Mouse (Mus musculus) embryonic facial prominence, embryonic 13.5 days (tissue): ENCODE results near the gene Asic4. TPM values are rescaled to one million over a fixed set of nuclear protein-coding genes. Genes with fewer than 3 reads are reported as not detected.

ENCODE experiments used
- ATAC-seq: fragments of 200-750 bp; cut with Nextera tagmentation; 2 replicates; pipeline ENCODE4 v1.8.0; 2017; ENCODE audit warnings: low read depth; ENCODE audit not compliant: insufficient number of reproducible peaks, insufficient read depth, low FRiP score, low TSS enrichment
- H3K27ac ChIP-seq: fragments of 300-500 bp; sonication (generic); 2 replicates; pipeline ENCODE4 v1.5.1; 2015; ENCODE audit warnings: moderate library complexity, mild to moderate bottlenecking, inconsistent platforms
- H3K27me3 ChIP-seq: fragments of 300-500 bp; sonication (generic); 2 replicates; pipeline ENCODE4 v1.6.1; 2015; ENCODE audit warnings: mild to moderate bottlenecking, inconsistent platforms
- H3K36me3 ChIP-seq: fragments of 300-500 bp; sonication (generic); 2 replicates; pipeline ENCODE4 v1.6.1; 2015; ENCODE audit warnings: mild to moderate bottlenecking, inconsistent platforms
- H3K4me1 ChIP-seq: fragments of 300-500 bp; sonication (generic); 2 replicates; pipeline ENCODE4 v1.6.1; 2015; ENCODE audit warnings: inconsistent platforms
- H3K4me2 ChIP-seq: fragments of 300-500 bp; sonication (generic); 2 replicates; pipeline ENCODE4 v1.6.1; 2015; ENCODE audit warnings: moderate library complexity, mild to moderate bottlenecking, inconsistent platforms
- H3K4me3 ChIP-seq: fragments of 300-500 bp; sonication (generic); 2 replicates; pipeline ENCODE4 v1.5.1; 2015; ENCODE audit warnings: mild to moderate bottlenecking, inconsistent platforms
- H3K9ac ChIP-seq: fragments of 300-500 bp; sonication (generic); 2 replicates; pipeline ENCODE4 v1.6.1; 2015; ENCODE audit warnings: mild to moderate bottlenecking, inconsistent platforms
- H3K9me3 ChIP-seq: fragments of 300-500 bp; sonication (generic); 2 replicates; pipeline ENCODE4 v1.6.1; 2016; ENCODE audit warnings: inconsistent platforms
- WGBS: fragments of 180-500 bp; shearing (Covaris S2); methylation state at CpG from one replicate; pipeline ENCODE4 v1.1.7; 2015; ENCODE audit warnings: mixed read lengths; 5-methylcytosine and 5-hydroxymethylcytosine counted together
- polyA plus RNA-seq: library from polyadenylated mRNA; unstranded; fragments of >200 nt; fragmentation: Nextera tagmentation; extraction: Ambion mirVana; gene quantifications from 2 replicates; pipeline ENCODE4 v1.2.1, GENCODE M21; 2015

Gene Asic4
- polyA plus RNA-seq, 1 experiment from 2014 or later: 0.45 TPM

DNA sequence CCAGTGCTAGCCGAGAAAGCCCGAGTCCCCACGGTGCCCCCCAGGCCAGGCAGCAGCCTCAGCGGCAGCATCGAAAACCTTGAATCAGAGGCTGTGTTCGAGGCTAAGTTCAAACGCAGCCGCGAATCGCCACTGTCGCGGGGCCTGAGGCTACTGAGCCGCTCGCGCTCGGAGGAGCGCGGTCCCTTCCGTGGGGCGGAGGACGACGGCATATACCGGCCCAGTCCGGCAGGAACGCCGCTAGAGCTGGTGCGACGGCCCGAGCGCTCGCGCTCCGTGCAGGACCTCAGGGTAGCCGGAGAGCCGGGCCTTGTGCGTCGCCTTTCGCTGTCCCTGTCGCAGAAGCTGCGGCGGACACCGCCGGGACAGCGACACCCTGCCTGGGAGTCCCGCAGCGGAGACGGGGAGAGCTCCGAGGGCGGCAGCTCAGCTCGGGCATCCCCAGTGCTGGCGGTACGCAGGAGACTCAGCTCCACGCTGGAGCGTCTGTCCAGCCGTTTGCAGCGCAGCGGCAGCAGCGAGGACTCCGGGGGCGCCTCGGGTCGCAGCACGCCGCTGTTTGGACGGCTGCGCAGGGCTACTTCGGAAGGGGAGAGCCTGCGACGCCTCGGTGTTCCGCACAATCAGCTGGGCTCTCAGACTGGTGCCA lies 27.3 kb upstream of the Asic4 start:
- 1% methylated on average over 71 of the region's 71 CpGs for WGBS
- Histone ChIP-seq H3K36me3 (peaks cover 10% of the 10 kb centered on the region; the same call in 1 of the 2 replicates), H3K9me3 (no peaks in the 10 kb centered on the region), H3K4me1 (peaks cover 22% of the 10 kb centered on the region), H3K4me3 (peak overlapping the region; percentile 41), H3K27ac (no peak overlapping the region), H3K9ac (peak overlapping the region; percentile 64), H3K27me3 (peaks cover 57% of the 10 kb centered on the region), H3K4me2 (peak overlapping the region; percentile 70)
- ATAC-seq: no peak

DNA sequence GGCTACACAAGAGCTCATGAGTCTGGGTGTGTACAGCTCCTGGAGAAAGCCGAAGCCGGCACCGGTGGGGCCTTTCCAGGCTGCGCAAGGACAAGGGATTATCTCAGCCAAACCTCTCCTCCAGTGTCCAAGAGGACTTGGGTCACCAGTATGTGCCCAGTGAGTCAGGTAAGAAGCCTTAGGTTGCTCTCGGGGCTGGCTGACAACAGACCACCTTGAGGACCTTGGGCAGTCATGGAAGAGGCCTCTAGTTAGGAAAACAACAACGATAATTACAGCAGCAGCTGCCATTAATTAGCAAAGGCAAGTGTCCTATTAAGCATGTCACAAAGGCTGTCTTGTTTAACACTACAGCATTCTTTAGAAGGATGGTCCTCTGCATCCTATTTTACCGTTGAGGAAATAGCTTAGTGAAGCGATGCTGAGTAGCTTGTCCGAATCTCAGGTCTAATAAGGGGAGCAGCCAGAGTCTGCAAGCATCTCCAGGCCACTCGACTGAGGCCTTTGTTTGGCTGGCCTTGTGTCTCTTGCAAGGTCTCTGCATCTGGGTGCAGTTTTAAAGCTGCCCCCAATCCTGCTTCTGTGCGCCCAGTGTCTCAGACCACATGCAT lies 26.4 kb upstream of the Asic4 start:
- WGBS: 30% methylated on average over 11 of the region's 11 CpGs
- H3K27me3 ChIP-seq: peaks cover 58% of the 10 kb centered on the region
- no peaks in the 10 kb centered on the region for H3K9me3 ChIP-seq
- no peak overlapping the region for H3K27ac ChIP-seq
- H3K9ac ChIP-seq: no peak overlapping the region
- peaks cover 22% of the 10 kb centered on the region for H3K4me1 ChIP-seq
- H3K4me2 ChIP-seq: no peak overlapping the region
- no peak for ATAC-seq
- H3K4me3 ChIP-seq: no peak overlapping the region
- peaks cover 10% of the 10 kb centered on the region; the same call in 1 of the 2 replicates for H3K36me3 ChIP-seq

DNA sequence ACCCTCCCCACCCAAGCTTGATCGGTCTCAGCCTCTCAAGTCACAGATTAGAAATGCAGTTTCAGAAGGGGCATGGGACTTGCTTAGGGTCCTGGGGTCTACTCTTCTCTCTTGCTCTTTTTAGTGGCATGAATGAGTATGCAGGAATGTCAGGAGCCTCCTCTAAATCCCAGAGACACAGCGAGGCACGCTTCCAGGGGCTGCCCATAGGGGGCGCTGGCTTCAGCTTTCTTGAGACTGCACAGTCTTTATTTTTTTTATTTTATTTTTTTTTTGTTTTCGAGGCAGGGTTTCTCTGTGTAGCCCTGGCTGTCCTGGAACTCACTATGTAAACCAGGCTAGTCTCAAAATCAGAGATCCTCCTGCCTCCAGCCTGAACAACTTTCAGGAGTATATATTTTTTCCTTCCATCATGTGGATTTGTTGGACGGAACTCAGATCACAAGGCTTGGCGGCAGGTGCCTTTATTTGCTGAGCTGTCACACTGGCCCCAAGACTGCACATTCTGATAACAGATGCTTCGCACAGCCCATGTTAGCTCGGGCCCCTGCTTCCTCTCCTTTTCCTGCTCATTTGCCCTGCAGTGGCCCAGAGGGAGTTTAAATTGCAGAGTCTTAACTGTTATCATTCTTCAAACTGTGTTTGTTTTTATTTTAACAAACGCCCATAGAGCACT lies 24.3 kb upstream of the Asic4 start:
- 27% methylated on average over 10 of the region's 10 CpGs for WGBS
- no peak overlapping the region for H3K27ac ChIP-seq
- H3K4me2 ChIP-seq: no peak overlapping the region
- H3K4me1 ChIP-seq: peaks cover 27% of the 10 kb centered on the region
- H3K4me3 ChIP-seq: no peak overlapping the region
- H3K9ac ChIP-seq: no peak overlapping the region
- peaks cover 10% of the 10 kb centered on the region; the same call in 1 of the 2 replicates for H3K36me3 ChIP-seq
- peaks cover 64% of the 10 kb centered on the region for H3K27me3 ChIP-seq
- H3K9me3 ChIP-seq: no peaks in the 10 kb centered on the region
- no peak for ATAC-seq

DNA sequence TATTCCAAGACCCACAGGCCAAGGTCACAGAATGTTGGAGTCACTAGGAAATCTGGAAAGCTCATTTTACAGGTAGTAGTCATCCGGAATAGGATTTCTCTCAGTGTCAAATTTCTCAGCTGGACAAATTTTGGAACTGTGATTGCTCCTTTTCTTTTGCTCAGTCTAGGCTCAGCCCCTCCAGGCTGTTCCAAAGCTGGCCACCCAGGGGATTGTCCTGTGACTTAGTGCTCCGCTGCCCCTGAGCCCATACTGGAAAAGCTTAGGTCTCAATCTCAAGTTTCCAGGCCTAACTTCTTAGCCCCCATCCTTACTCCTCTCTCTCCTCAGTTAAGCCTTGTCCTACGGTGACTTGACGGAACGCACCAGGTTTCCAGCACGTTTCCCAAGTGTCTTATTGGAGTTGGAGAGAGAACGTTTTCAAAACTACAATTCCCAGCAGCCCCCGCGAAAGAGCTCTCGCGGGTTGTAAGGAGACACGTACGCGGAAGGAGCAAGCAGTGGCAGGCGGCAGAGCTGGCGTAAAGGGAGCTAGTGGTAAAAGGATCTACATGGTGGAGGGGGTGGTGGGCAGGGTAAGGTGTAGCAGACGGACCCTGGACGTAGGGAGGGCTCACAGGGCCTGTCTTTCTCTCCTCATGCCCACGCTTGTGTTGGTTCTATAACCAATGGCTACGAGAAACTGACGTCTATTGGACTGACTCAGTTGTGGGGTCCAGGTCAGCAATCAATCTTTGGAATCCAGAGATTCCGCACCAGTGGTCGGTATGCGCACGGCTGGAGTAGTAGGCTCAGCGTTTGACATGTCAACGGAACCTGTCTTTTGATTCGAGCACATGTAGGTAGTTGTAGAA lies 14.5 kb upstream of the Asic4 start, which contains the start of gene Gmppa:
Gene Gmppa, plus strand, starts transcription at position 456 of the 854 bp plus-strand sequence.
- Histone ChIP-seq H3K4me1 (peaks cover 19% of the 10 kb centered on the region), H3K27me3 (peaks cover 12% of the 10 kb centered on the region), H3K4me3 (peak within 1 kb of the TSS; percentile 64), H3K9ac (peak within 1 kb of the TSS; percentile 83), H3K9me3 (no peaks in the 10 kb centered on the region), H3K4me2 (peak within 1 kb of the TSS; percentile 67), H3K27ac (peak within 1 kb of the TSS; percentile 72), H3K36me3 (peaks cover 12% of the 10 kb centered on the region)
- WGBS: 4% methylated on average over 28 of the region's 28 CpGs
- ATAC-seq: peak; percentile 73; the same call in 1 of the 2 replicates

DNA sequence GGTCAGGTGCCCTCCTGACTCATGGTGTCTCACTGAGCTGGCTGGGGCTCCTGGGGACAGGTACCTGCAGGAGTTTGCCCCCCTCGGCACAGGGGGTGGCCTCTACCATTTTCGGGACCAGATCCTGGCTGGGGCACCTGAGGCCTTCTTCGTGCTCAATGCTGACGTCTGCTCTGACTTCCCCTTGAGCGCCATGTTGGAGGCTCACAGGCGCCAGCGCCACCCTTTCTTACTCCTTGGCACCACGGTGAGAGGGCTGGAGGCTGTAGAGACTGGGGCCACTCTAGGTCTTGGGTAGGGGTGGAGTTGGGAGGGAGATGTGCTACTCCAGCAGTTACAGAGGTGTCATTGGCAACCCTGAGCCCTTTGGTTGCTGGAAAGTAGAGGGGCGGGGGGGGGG lies 11.5 kb upstream of the Asic4 start:
- no peak overlapping the region for H3K4me2 ChIP-seq
- no peak for ATAC-seq
- H3K9ac ChIP-seq: no peak overlapping the region
- H3K4me1 ChIP-seq: peaks cover 30% of the 10 kb centered on the region
- 80% methylated on average over 8 of the region's 9 CpGs for WGBS
- no peak overlapping the region for H3K27ac ChIP-seq
- no peaks in the 10 kb centered on the region for H3K9me3 ChIP-seq
- H3K27me3 ChIP-seq: 0 out of 2 replicates have a peak, but pooled peaks cover 5% of the 10 kb centered on the region
- H3K36me3 ChIP-seq: peaks cover 19% of the 10 kb centered on the region
- no peak overlapping the region for H3K4me3 ChIP-seq

DNA sequence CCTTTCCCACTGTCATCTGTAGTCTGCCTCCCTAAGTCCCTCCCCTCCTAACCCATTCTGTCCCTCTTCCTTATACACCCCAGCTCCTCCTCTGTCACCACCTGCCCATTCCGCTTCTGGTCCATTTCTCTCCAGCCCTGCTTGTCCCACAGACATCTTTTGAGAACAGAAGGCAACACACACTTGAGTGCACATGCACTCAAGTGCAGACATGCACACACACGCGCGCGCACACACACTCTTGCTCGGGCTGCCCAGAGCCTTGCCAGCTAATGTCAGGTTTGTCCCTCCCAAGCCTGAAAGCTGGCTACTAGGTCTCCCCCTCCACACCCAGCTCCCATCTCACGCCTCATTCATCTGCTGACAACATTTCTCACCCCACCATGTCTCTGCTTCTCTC lies 9.6 kb upstream of the Asic4 start:
- H3K9ac ChIP-seq: no peak overlapping the region
- no peaks in the 10 kb centered on the region for H3K9me3 ChIP-seq
- no peak overlapping the region for H3K27ac ChIP-seq
- peaks cover 45% of the 10 kb centered on the region for H3K4me1 ChIP-seq
- 95% methylated on average over 7 of the region's 7 CpGs for WGBS
- H3K27me3 ChIP-seq: peaks cover 18% of the 10 kb centered on the region
- H3K4me2 ChIP-seq: no peak overlapping the region
- H3K4me3 ChIP-seq: no peak overlapping the region
- H3K36me3 ChIP-seq: peaks cover 19% of the 10 kb centered on the region
- no peak for ATAC-seq

DNA sequence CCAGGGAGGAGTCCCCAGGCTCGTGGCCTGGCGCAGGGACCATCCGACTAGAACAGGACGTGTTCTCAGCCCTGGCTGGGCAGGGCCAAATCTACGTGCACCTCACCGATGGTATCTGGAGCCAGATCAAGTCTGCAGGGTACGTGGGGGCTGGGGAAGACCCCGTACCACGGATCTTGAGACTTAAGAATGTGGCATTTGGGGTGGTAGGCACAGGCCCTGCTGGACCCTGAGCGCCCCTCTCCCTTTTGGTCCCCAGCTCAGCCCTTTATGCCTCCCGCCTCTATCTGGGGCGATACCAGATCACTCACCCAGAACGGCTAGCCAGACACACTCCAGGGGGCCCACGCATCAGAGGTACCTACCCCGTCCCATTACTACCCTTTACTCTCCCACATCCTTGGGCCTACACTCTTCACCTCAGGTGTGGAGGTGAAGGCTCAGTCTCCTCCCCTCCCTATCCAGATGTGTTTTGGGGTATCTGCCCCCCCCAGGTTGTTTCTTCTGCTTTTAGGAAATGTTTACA lies 8.7 kb upstream of the Asic4 start:
- ATAC-seq: no peak

DNA sequence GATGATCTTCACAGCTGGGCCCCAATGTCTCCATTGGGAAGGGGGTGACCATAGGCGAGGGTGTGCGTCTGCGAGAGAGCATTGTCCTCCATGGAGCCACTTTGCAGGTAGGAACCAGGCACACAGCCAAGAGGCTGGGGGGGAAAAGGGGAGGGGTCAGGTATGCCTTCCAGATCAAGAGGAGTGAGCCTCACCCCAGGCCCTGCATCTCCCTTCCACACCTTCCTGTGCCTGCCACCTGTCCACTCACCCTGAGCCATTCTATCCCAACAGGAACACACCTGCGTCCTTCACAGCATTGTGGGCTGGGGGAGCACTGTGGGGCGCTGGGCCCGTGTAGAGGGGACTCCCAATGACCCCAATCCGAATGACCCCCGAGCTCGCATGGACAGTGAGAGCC lies 8.1 kb upstream of the Asic4 start:
- WGBS: 81% methylated on average over 9 of the region's 9 CpGs

More for the DNA sequence above, 8.7 kb upstream of the Asic4 start:
- H3K4me3 ChIP-seq: no peak overlapping the region
- 86% methylated on average over 15 of the region's 15 CpGs for WGBS
- no peak overlapping the region for H3K4me2 ChIP-seq
- H3K9me3 ChIP-seq: no peaks in the 10 kb centered on the region
- no peak overlapping the region for H3K27ac ChIP-seq
- peaks cover 19% of the 10 kb centered on the region for H3K36me3 ChIP-seq
- peaks cover 50% of the 10 kb centered on the region for H3K4me1 ChIP-seq
- H3K27me3 ChIP-seq: peaks cover 25% of the 10 kb centered on the region
- H3K9ac ChIP-seq: no peak overlapping the region

DNA sequence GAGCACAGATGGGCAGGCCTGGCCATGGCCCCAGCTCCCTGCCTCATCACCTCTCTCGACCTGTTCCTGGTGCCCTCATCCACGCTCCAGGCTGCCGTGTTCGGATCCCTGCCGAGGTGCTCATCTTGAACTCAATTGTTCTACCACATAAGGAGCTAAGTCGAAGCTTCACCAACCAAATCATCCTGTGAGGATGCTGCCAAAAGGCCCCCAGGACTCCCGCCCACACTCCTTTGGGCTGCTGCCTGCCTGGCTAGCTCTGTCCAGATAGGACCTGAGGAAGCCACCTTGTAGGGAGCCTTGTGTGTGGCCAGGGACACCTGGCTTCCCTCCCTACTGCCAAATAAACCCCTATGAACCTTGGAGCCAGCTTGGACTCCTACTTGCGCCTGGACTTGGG lies 7.4 kb upstream of the Asic4 start:
- Histone ChIP-seq H3K4me3 (no peak overlapping the region), H3K9me3 (no peaks in the 10 kb centered on the region), H3K9ac (no peak overlapping the region), H3K27ac (no peak overlapping the region), H3K36me3 (peaks cover 19% of the 10 kb centered on the region), H3K4me2 (no peak overlapping the region), H3K27me3 (peaks cover 38% of the 10 kb centered on the region), H3K4me1 (peaks cover 51% of the 10 kb centered on the region)
- ATAC-seq: no peak
- WGBS: 48% methylated on average over 8 of the region's 8 CpGs

More for the DNA sequence above, 8.1 kb upstream of the Asic4 start:
- H3K4me1 ChIP-seq: peaks cover 50% of the 10 kb centered on the region
- H3K9ac ChIP-seq: no peak overlapping the region
- peaks cover 32% of the 10 kb centered on the region for H3K27me3 ChIP-seq
- ATAC-seq: no peak
- no peak overlapping the region for H3K4me3 ChIP-seq
- H3K4me2 ChIP-seq: no peak overlapping the region
- no peaks in the 10 kb centered on the region for H3K9me3 ChIP-seq
- no peak overlapping the region for H3K27ac ChIP-seq
- H3K36me3 ChIP-seq: peaks cover 19% of the 10 kb centered on the region

DNA sequence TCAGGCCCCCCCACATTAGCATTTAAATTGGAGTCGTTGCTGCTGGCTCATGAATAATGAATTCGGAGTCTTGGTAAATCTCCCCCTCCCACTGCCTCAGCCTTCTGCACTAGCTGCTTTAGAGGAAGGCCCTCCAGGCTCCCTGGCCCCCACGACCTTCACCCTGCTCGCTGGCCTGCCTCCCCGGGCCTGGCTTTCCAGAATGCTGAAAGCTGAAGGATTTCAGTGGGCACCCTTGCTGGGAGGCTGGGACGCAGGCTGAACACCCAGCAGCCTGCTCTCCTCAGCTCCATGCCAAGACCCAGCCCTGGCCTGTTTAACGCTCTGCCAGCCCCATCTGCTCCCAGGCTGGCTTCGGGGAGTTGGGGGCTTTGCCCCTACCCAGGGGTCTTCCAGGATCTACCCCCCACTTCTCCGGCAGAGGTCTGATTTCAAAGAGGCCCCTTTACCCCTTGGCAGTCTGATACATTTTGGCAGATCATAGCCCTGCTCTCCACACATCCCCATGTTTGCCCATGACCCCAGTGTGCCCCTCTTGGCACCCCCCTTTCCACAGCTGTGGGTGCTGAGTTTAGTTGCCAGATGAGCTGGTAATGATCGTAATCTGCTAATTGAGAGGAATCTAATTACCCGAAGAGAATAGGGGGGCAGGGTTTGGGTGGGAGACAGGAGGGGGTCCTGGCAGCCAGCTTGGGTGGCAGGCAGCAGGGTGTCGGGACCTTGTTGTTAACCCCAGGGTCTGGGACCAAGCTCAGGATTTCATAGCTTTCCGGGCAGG lies 6.8 kb upstream of the Asic4 start:
- WGBS: 27% methylated on average over 13 of the region's 13 CpGs
- ATAC-seq: no peak

More for the DNA sequence above, 6.8 kb upstream of the Asic4 start:
- Histone ChIP-seq H3K9ac (peak overlapping the region; percentile 46; the same call in 1 of the 2 replicates), H3K4me3 (no peak overlapping the region), H3K4me2 (no peak overlapping the region), H3K4me1 (peaks cover 57% of the 10 kb centered on the region), H3K36me3 (peaks cover 19% of the 10 kb centered on the region), H3K27me3 (peaks cover 45% of the 10 kb centered on the region), H3K27ac (peak overlapping the region; percentile 28; the same call in 1 of the 2 replicates), H3K9me3 (no peaks in the 10 kb centered on the region)
